Mouse (Mus musculus): ENCODE measurements around the gene Epb41l1. TPM values are rescaled to one million over a fixed set of nuclear protein-coding genes. Genes with fewer than 3 reads are reported as not detected.
"Not testable (repeated sequence)": the region's sequence is repeated elsewhere in the genome, so short reads cannot be mapped to it uniquely, and the experiment has no call there.

The Epb41l1 gene
- total and polyA plus RNA-seq, 2 experiments from 2014 or later = 0.45 to 28.2 TPM

DNA sequence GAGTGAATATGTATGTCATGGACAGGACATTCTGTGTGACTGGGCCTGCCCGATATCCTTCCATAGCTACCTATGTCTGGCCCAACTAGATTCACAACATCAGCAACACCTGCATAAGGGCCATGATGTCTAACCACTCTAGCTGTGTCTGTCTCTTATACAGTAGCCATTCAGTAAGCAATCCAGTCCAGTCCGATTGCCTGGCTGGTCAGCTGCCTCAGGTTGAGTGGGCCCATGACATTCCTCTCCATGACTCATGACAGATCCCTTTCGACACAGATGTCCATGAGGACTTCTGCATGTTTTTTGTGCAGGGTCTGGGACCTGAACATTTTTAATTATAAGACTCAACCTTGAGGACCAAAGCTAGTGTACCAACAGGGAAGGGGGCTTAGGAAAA is 18.7 kb upstream of the Epb41l1 start:
- H3K9me3 ChIP-seq (replicated peaks; ENCODE audit: control insufficient read depth, low read length) = no peaks in the 10 kb centered on the region
- no peaks in the 10 kb centered on the region for H3K27me3 ChIP-seq (ENCODE audit: control insufficient read depth, insufficient read depth, low read length)
- 76% methylated on average over 3 of the region's 3 CpGs for WGBS
- no peaks in the 10 kb centered on the region for H3K36me3 ChIP-seq (replicated peaks; ENCODE audit: control insufficient read depth, insufficient read depth, low read length)
- ATAC-seq (ENCODE audit: insufficient read depth, low read depth) (no peak), DNase-seq (ENCODE audit: low spot score) (no peak)
- H3K4me3 ChIP-seq (ENCODE audit: low read depth, low read length) = no peak overlapping the region
- H3K27ac ChIP-seq (ENCODE audit: low read depth) = no peak overlapping the region
- no peaks in the 10 kb centered on the region for H3K4me1 ChIP-seq (ENCODE audit: control insufficient read depth, insufficient read depth)
- no peak overlapping the region for H3K4me2 ChIP-seq (ENCODE audit: low read depth, low read length)
- no peak overlapping the region for H3K9ac ChIP-seq (replicated peaks; ENCODE audit: low read depth, low read length)
- TF ChIP-seq CTCF (IDR thresholded peaks at IDR 0.05; ENCODE audit: low read depth) (no peak), EP300 (IDR thresholded peaks at IDR 0.05; ENCODE audit: low read depth) (no peak)

DNA sequence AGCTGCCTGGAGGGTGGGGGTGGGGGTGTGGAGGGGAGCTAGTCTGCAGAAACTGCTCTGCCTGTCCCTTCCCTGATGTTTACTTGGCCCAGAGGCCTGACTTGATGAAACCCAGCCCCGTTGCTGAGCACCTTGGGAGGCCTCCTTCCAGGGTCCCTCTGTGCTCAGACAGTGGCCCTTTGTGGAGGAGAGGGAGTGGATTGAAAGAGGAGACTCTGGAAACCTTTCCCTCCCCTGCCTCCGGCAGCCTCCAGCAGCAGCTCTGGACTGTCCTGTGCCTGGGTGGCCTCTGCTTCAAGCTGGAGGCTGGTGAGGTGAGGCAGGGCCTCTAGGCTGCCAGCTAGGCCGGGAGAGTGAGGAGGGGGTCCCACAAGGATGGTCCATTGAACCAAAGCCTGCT is 13.7 kb upstream of the Epb41l1 start:
- no peak overlapping the region for H3K9ac ChIP-seq (replicated peaks; ENCODE audit: low read depth, low read length)
- no peak overlapping the region for H3K27ac ChIP-seq (ENCODE audit: low read depth)
- no peaks in the 10 kb centered on the region for H3K4me1 ChIP-seq (ENCODE audit: control insufficient read depth, insufficient read depth)
- no peak for DNase-seq (ENCODE audit: low spot score)
- no peak overlapping the region for H3K4me2 ChIP-seq (ENCODE audit: low read depth, low read length)
- WGBS = 52% methylated on average over 3 of the region's 3 CpGs
- no peak for ATAC-seq (ENCODE audit: insufficient read depth, low read depth)
- H3K4me3 ChIP-seq (ENCODE audit: low read depth, low read length) = no peak overlapping the region
- no peaks in the 10 kb centered on the region for H3K9me3 ChIP-seq (replicated peaks; ENCODE audit: control insufficient read depth, low read length)
- no peak for TF ChIP-seq EP300 (IDR thresholded peaks at IDR 0.05; ENCODE audit: low read depth)
- TF ChIP-seq CTCF (IDR thresholded peaks at IDR 0.05; ENCODE audit: low read depth) = no peak
- H3K36me3 ChIP-seq (replicated peaks; ENCODE audit: control insufficient read depth, insufficient read depth, low read length) = no peaks in the 10 kb centered on the region
- no peaks in the 10 kb centered on the region for H3K27me3 ChIP-seq (ENCODE audit: control insufficient read depth, insufficient read depth, low read length)

DNA sequence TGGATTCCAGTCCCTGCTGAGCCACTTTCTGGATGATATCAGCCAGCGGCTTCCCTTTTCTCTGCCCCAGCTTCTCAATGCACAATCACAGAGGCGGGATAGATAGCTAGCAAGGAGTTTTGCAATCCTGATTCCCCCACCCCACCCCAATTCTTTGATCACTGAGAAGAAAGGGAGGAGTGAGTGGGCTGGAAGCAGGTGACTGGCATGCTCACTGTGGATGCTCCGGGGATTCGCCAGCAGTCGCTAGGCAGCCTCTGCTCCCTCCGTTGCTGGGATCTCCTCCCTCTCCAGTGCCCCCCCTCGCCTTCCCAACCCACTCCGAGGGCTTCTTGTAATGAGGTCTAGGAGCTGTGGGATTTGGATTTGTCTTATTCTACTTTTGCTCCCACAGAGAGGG is 12.5 kb upstream of the Epb41l1 start:
- H3K27ac ChIP-seq (ENCODE audit: low read depth) = no peak overlapping the region
- H3K27me3 ChIP-seq (ENCODE audit: control insufficient read depth, insufficient read depth, low read length) = no peaks in the 10 kb centered on the region
- no peaks in the 10 kb centered on the region for H3K36me3 ChIP-seq (replicated peaks; ENCODE audit: control insufficient read depth, insufficient read depth, low read length)
- H3K4me3 ChIP-seq (ENCODE audit: low read depth, low read length) = no peak overlapping the region
- TF ChIP-seq EP300 (IDR thresholded peaks at IDR 0.05; ENCODE audit: low read depth) (no peak), CTCF (IDR thresholded peaks at IDR 0.05; ENCODE audit: low read depth) (no peak)
- no peaks in the 10 kb centered on the region for H3K4me1 ChIP-seq (ENCODE audit: control insufficient read depth, insufficient read depth)
- DNase-seq (ENCODE audit: low spot score) (no peak), ATAC-seq (ENCODE audit: insufficient read depth, low read depth) (no peak)
- H3K9ac ChIP-seq (replicated peaks; ENCODE audit: low read depth, low read length) = no peak overlapping the region
- H3K4me2 ChIP-seq (ENCODE audit: low read depth, low read length) = no peak overlapping the region
- WGBS = 46% methylated on average over 8 of the region's 8 CpGs
- H3K9me3 ChIP-seq (replicated peaks; ENCODE audit: control insufficient read depth, low read length) = no peaks in the 10 kb centered on the region

DNA sequence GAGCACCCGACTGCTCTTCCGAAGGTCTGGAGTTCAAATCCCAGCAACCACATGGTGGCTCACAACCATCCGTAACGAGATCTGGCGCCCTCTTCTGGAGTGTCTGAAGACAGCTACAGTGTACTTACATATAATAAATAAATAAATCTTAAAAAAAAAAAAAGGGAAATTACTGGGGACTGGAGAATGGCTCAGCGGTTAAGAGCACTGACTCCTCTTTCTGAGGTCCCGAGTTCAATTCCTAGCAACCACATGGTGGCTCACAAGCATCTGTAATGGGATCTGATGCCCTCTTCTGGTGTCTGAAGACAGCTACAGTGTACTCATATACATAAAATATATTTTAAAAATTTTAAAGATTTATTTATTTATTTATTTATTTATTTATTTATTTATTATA is 9.4 kb upstream of the Epb41l1 start:
- H3K27ac ChIP-seq (ENCODE audit: low read depth); H3K36me3 ChIP-seq (replicated peaks; ENCODE audit: control insufficient read depth, insufficient read depth, low read length); H3K27me3 ChIP-seq (ENCODE audit: control insufficient read depth, insufficient read depth, low read length); H3K4me1 ChIP-seq (ENCODE audit: control insufficient read depth, insufficient read depth); DNase-seq (ENCODE audit: low spot score); ATAC-seq (ENCODE audit: insufficient read depth, low read depth); H3K4me2 ChIP-seq (ENCODE audit: low read depth, low read length); H3K9ac ChIP-seq (replicated peaks; ENCODE audit: low read depth, low read length); H3K4me3 ChIP-seq (ENCODE audit: low read depth, low read length); H3K9me3 ChIP-seq (replicated peaks; ENCODE audit: control insufficient read depth, low read length): not testable (repeated sequence)
- 90% methylated on average over 4 of the region's 7 CpGs for WGBS

DNA sequence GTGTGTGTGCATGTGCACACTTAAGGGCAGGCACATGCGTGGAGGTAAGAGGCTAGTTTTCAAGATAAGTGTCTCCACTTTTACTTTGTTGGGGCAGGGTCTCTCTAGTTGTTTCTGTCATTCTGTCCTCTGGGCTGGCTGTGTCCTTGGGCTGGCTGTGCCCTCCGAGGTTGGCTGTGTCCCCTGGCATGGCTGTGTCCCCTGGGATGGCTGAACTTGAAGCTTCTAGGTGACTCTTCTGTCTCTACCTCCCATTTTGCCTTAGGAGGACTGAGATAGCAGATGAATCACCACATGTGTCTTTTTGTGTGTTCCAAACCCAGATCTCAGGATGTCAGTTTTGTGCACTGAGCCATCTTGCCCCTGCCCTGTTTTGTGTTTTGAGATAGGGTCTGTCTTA is 5.7 kb upstream of the Epb41l1 start:
- Histone ChIP-seq H3K4me1 (ENCODE audit: control insufficient read depth, insufficient read depth) (no peaks in the 10 kb centered on the region), H3K4me2 (ENCODE audit: low read depth, low read length) (no peak overlapping the region), H3K4me3 (ENCODE audit: low read depth, low read length) (no peak overlapping the region), H3K36me3 (replicated peaks; ENCODE audit: control insufficient read depth, insufficient read depth, low read length) (no peaks in the 10 kb centered on the region), H3K9ac (replicated peaks; ENCODE audit: low read depth, low read length) (no peak overlapping the region), H3K27ac (ENCODE audit: low read depth) (no peak overlapping the region), H3K9me3 (replicated peaks; ENCODE audit: control insufficient read depth, low read length) (no peaks in the 10 kb centered on the region), H3K27me3 (ENCODE audit: control insufficient read depth, insufficient read depth, low read length) (peaks cover 13% of the 10 kb centered on the region)
- ATAC-seq (ENCODE audit: insufficient read depth, low read depth) = no peak
- DNase-seq (ENCODE audit: low spot score) = no peak
- 61% methylated on average over 2 of the region's 2 CpGs for WGBS
- TF ChIP-seq CTCF (IDR thresholded peaks at IDR 0.05; ENCODE audit: low read depth) = no peak
- TF ChIP-seq EP300 (IDR thresholded peaks at IDR 0.05; ENCODE audit: low read depth) = no peak

DNA sequence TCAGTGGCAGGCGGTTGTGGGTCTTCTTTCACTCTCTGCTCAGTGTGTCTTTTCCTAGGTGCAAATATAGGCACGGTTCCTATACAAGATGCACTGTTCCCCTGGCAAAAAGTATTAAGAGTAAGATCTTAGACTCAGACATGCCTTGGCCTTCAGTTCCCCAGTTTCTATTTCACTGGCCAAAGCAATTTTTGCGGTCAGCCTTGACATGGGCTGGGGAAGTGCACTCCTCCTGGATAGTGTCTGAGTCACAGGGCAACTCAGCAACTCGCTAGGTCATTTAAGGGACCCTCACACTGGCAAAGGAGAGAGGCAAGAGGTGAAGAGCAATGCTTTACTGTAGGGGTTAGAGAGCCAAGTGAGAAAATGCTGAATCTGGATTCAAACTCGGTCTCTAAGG is 5.0 kb upstream of the Epb41l1 start:
- WGBS = 68% methylated on average over 5 of the region's 5 CpGs
- Histone ChIP-seq H3K4me1 (ENCODE audit: control insufficient read depth, insufficient read depth) (no peaks in the 10 kb centered on the region), H3K27me3 (ENCODE audit: control insufficient read depth, insufficient read depth, low read length) (peaks cover 19% of the 10 kb centered on the region), H3K36me3 (replicated peaks; ENCODE audit: control insufficient read depth, insufficient read depth, low read length) (no peaks in the 10 kb centered on the region), H3K4me2 (ENCODE audit: low read depth, low read length) (no peak overlapping the region), H3K9me3 (replicated peaks; ENCODE audit: control insufficient read depth, low read length) (no peaks in the 10 kb centered on the region), H3K27ac (ENCODE audit: low read depth) (no peak overlapping the region), H3K4me3 (ENCODE audit: low read depth, low read length) (no peak overlapping the region), H3K9ac (replicated peaks; ENCODE audit: low read depth, low read length) (no peak overlapping the region)
- TF ChIP-seq CTCF (IDR thresholded peaks at IDR 0.05; ENCODE audit: low read depth) (no peak), EP300 (IDR thresholded peaks at IDR 0.05; ENCODE audit: low read depth) (no peak)
- DNase-seq (ENCODE audit: low spot score) (no peak), ATAC-seq (ENCODE audit: insufficient read depth, low read depth) (no peak)
